Mouse (Mus musculus) T-cell, adult 66 days (primary cell): ENCODE results near the gene Rnf208. TPM values are rescaled to one million over a fixed set of nuclear protein-coding genes. Genes with fewer than 3 reads are reported as not detected.

ENCODE experiments used
- total RNA-seq, 2 experiments: library from RNA; stranded (reverse); gene quantifications; 3 replicates in 1 of 2; 4 replicates in 1 of 2; pipeline ENCODE4 v1.2.4; 2023

Rnf208 gene
- total RNA-seq = 1 to 10 TPM in 1 of 2 experiments, under 1 TPM in 1; 0.82 to 1.4 TPM

GRCm38 (mm10) chr2:25242101-25242506, at the start of gene Rnf208, which contains the start of gene Cysrt1:
Gene Rnf208 (plus strand): TSS chr2:25242255.
Gene Cysrt1 (minus strand): TSS chr2:25242452.

GRCm38 (mm10) chr2:25196172-25196954, 45.7 kb upstream of the Rnf208 start, which contains the start of gene Tor4a:
Gene Tor4a (minus strand): TSS chr2:25196886.

GRCm38 (mm10) chr2:25211121-25211670, 30.9 kb upstream of the Rnf208 start, which contains the start of gene Nelfb:
Gene Nelfb (minus strand): TSS chr2:25211489.

DNA sequence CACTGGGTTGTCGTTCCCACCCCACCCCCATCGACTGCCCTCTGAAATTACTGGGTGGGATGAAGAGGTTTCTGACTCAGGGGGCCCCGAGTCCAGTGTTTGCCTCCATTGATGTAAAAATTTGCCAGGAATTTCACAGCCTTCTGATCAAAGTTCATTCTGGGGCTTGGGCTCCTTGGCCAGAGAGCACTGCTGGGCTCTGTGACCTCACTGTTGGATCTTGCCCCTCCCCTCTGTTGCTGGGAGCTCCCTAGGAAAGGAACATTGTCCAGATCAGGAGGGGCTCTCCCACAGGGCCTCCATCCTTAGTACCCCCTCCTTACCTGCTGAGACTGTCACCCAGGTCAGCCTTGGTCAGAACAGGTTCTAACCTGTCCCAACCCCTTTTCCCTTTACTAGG, 27.6 kb upstream of the Rnf208 start, which contains the start of gene Stpg3:
Stpg3 (minus strand) TSS at position 194 of the 400 bp plus-strand sequence.

DNA sequence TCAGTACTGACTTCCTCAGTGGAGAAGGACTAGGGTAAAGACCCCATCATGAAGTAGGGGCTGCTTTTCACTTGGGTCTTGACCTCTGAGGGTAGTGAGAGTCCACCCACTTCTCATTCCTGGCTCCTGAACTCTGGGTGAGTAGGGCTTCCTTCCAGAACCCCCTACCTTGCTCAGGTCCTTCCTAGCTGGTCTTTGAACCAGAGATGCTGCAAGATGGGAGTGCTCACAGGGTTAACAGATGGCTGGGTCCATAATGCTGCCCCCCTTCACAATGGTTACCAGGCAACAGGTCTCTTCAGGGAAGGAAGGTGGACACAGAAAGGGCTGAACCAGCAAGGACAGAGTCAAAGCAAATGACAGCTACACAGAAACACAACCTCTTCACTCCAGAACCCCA, 23.6 kb upstream of the Rnf208 start, which contains the start of gene Fam166a:
Fam166a (plus strand) TSS at position 301 of the 400 bp plus-strand sequence.

DNA sequence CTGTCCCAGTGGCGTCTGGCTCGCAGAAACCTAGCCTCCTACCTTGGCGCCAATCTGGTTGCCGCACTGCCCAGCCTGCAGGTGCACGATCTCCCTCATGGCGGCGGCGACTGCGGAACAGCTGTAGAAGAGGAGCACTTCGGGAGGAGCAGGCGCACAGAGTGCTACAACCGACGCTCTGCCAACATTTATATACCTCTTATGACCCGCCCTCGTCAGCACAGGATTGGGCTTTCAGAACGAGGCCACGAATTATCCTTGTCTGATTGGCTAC, 17.6 kb upstream of the Rnf208 start, which contains the start of gene Tubb4b:
Tubb4b (minus strand) TSS at position 211 of the 274 bp plus-strand sequence.

DNA sequence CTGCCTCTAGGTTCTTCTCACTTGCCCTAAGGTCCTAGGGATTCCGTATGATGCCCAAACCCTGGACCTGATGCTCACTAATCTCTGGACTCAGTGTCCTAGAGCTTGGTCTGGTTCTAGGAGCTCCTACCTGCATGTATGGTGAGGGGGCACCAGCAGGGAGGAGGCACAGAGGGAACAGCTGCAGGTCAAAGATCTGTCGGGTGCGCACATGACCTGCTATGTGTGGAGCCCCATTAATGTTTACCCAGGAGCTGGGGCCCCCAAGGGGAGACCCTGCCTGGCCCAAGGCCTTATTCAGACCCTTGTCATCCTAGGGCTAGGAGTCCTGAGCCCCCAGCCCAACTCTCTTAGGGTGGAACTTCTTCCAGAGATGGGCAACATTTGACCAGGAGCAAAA, 8.0 kb upstream of the Rnf208 start, which contains the start of gene Slc34a3:
Slc34a3 (minus strand) TSS at position 315 of the 400 bp plus-strand sequence.

DNA sequence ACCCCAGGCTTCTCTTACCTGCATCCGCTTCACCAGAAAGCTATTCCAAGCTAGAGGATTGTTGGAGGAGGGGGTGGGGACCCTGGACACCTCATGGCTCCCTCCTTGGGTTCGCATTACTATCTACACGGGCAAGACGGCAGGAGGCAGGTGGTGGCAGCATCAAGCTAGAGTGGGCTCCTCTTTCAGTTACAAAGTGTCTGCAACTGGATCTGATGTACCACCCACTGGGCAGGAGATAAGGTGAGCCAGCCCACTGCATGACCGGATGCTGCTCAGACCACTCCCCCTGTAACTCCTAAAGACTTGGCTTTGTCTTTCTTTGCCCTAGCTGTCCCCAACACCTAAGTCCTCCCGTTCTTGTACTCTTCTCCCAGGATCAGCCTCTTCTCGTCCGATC, 5.4 kb upstream of the Rnf208 start, which contains the start of gene Rnf224:
Rnf224 (minus strand) TSS at position 174 of the 400 bp plus-strand sequence.

DNA sequence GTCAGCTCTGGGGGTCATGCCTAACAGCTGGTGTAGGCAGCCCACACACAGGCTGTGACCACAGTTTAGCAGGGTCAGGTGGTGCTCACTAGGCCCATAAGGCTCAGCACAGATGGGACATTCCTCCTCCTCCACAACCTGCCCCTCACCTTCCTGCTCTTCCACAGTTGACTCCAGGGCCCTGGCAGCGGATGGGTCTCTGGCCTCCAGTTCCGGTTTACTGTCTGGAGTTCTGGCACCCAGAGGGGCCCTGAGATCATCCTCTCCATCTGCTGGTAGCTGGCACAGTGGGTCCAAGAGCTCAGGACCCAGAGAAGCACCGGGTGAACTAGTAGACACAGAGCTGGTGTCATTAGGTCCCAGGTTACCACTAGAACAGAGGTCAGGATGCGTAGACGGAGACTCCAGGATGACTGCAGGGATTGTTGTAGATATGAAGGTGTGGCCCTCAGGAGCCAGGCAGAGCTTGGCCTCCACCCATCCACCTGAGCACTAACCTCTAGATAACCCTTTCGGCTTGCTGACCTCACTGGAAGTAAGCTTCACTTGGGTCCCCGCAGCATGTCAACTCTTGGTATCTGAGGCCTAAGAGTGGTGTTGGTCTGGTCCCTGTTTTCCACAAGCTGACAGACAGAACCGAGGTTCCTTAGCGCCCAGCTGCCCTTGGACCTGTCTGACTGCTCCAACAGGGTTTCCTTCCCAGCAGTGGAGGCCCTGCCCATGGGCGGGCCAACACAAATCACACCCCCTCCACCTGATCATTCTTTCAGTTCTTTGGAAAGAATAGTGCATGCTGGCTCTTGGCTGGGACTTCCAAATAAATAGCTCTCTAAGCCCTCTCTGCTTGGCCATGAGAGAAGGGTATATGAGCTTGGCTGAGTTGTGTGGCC, 4.4 kb downstream of the Rnf208 start, which contains the start of gene AL732309.1:
AL732309.1 (minus strand) TSS at position 681 of the 890 bp plus-strand sequence.

DNA sequence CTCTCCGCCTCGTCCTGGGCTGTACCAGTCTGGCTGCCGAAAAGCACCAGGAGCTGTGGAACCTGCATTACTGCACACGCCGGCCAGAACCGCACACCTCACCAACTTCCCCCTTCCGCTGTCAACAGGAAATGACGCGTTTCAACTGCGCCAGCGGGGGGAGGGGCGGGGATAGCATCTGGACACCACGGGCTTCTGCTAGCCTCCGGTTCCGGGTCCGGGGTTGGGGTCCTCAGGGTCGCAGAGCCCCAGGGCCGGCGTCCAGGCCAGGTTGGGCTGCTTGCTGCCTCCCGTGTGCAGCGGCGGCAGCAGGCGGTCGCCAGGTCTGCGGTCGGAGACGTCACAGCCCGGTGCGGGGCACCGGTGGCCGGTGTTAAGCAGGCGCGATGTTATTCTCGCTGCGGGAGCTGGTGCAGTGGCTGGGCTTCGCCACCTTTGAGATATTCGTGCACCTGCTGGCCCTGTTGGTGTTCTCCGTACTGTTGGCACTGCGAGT, 13.3 kb downstream of the Rnf208 start, which contains the start of gene Tmem203:
Tmem203 (plus strand) TSS at position 156 of the 496 bp plus-strand sequence.

DNA sequence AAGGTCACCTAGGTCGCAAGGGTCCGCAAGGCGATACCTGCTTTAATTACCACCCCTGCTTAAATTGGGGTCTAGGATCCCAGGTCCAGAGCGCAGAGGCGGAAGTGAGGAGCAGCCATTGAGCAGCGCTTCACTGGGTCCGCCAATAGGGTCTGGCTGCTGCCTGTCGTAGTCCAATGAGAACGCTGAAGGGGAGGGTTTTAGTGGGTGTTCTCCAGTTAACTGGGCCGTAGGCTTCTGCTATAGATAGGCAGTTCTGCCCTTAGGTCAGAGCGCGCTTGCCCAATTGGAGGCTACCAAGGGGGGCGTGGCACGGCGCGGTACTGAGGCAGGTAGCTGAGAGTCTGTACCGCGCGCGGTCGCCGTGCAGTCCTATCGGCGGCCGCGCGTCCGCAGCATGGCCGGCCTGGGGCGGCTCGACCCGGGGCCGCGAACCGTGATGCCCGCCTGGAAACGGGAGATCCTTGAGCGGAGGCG, 20.3 kb downstream of the Rnf208 start, which contains the start of gene Tprn:
Tprn (plus strand) TSS at position 328 of the 477 bp plus-strand sequence.

DNA sequence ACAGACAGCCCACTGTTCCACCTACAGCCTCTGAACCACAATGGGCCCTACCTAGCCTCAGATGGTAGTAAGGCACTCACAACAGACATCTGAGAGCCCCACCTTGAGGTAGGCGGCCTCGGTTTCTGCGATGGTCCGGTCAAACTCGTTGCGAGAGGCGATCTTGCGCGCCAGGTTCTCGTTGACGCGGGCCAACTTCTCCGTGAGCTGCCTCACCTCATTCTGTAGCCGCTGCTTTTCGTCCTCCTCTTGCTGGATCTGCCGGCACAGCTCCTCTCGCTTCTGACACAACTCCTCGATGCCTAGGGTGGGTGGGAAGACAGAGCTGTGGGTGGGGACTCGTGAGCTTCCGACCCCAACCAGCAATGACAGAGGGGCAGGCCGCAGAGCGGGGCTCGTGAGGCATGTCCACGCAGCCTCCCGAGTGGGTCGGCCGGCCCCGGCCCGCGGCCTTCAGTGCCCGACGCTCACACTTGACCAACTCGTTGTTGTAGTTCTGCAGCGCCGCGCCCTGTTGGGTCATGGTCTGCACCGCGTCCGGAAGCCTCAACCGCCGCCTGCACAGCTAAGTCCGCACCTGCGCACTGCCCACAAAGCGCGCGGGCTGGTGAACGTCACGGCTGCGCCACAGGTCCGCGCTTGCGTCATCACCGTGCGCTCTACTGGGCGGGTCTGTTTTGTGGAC, 29.9 kb downstream of the Rnf208 start, which contains the start of the genes Ssna1 and Anapc2:
Ssna1 (minus strand) TSS at position 612 of the 685 bp plus-strand sequence.
Anapc2 (plus strand) TSS at position 652 of the 685 bp plus-strand sequence.

DNA sequence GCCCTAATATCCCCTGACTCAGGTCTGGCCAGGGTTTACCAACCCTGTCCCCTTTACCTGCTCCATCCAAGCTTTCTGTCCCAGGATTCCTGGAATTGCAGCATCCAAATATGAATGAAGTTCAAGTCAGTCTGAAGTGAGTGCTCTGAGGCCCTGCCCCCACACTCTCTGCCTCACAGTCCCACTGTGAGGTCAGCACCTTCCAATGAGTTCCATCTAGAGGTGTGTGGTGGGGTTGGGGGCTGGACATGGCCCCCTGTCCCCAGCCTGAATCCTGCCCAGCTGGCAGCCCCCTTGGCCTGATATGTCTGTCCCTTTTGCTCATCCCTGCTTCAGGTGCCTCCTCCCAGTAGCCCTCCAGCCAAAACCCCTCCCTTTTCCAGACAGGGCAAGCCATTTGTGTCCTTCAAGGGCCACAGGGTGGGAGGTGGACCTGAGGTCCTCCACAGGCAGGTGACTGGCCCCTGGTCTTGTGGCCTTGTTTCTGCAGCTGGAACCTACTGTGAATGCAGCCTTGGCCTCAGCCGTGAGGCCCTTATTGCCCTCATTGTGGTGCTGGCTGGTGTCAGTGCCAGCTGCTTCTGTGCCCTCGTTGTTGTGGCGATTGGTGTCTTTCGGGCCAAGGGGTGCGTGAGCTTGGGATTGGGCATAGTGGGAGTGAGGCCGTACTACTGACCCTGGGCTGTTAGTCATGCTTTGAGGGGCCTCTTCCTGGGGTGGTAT, 46.0 kb downstream of the Rnf208 start, which contains the start of gene Tmem210:
Tmem210 (plus strand) TSS at position 219 of the 723 bp plus-strand sequence.

GRCm38 (mm10) chr2:25289651-25290050, 47.6 kb downstream of the Rnf208 start, which contains the start of gene Lrrc26:
Gene Lrrc26 (plus strand): TSS chr2:25289915.

Other genes with a start within 250 kb of the Rnf208 start
- gene Nsmf, start 187.9 kb upstream of the Rnf208 start, total RNA-seq = 10 to 100 TPM; 26.3 to 27.9 TPM
- not detected for gene Entpd8, start 162.0 kb upstream of the Rnf208 start, total RNA-seq
- gene Noxa1, start 147.1 kb upstream of the Rnf208 start, total RNA-seq = under 1 TPM; 0.35 to 0.71 TPM
- gene Nrarp, start 61.5 kb upstream of the Rnf208 start, total RNA-seq = 1 to 10 TPM; 2.8 to 5.0 TPM
- gene Tor4a, start 45.4 kb upstream of the Rnf208 start, total RNA-seq = 10 to 100 TPM; 35.7 to 39.1 TPM
- gene Nelfb, start 30.8 kb upstream of the Rnf208 start, total RNA-seq = 10 to 100 TPM; 74.8 to 89.9 TPM
- under 1 TPM in 1 of 2 experiments, not detected in 1; 0.50 TPM for gene Stpg3, start 27.6 kb upstream of the Rnf208 start, total RNA-seq
- not detected for gene Fam166a, start 23.5 kb upstream of the Rnf208 start, total RNA-seq
- 100 to 1,000 TPM; 122 to 138 TPM for gene Tubb4b, start 17.6 kb upstream of the Rnf208 start, total RNA-seq
- not detected for gene Slc34a3, start 7.9 kb upstream of the Rnf208 start, total RNA-seq
- gene Rnf224, start 5.5 kb upstream of the Rnf208 start, total RNA-seq = not detected
- not detected for gene Cysrt1, start 197 bp downstream of the Rnf208 start, total RNA-seq
- 10 to 100 TPM in 1 of 2 experiments, 1 to 10 TPM in 1; 9.0 to 11.1 TPM for gene AL732309.1, start 4.6 kb downstream of the Rnf208 start, total RNA-seq
- 10 to 100 TPM; 16.7 to 17.9 TPM for gene Tmem203, start 13.2 kb downstream of the Rnf208 start, total RNA-seq
- 10 to 100 TPM; 15.9 to 22.1 TPM for gene Tprn, start 20.4 kb downstream of the Rnf208 start, total RNA-seq
- 10 to 100 TPM; 43.8 to 45.5 TPM for gene Ssna1, start 30.2 kb downstream of the Rnf208 start, total RNA-seq
- 100 to 1,000 TPM; 108 to 110 TPM for gene Anapc2, start 30.2 kb downstream of the Rnf208 start, total RNA-seq
- gene Tmem210, start 45.9 kb downstream of the Rnf208 start, total RNA-seq = not detected
- gene Lrrc26, start 47.7 kb downstream of the Rnf208 start, total RNA-seq = not detected
- gene Grin1, start 76.9 kb downstream of the Rnf208 start, total RNA-seq = not detected
- gene Man1b1, start 90.1 kb downstream of the Rnf208 start, total RNA-seq = 10 to 100 TPM; 46.4 to 46.6 TPM
- gene Dpp7, start 114.1 kb downstream of the Rnf208 start, total RNA-seq = 10 to 100 TPM; 10.7 to 22.7 TPM
- gene Uap1l1, start 123.4 kb downstream of the Rnf208 start, total RNA-seq = 10 to 100 TPM in 1 of 2 experiments, 1 to 10 TPM in 1; 8.9 to 12.4 TPM
- gene Sapcd2, start 130.1 kb downstream of the Rnf208 start, total RNA-seq = 1 to 10 TPM in 1 of 2 experiments, under 1 TPM in 1; 0.39 to 2.7 TPM
- not detected for gene Entpd2, start 153.6 kb downstream of the Rnf208 start, total RNA-seq
- gene Npdc1, start 157.1 kb downstream of the Rnf208 start, total RNA-seq = 1 to 10 TPM; 3.3 to 3.8 TPM
- under 1 TPM; 0.39 to 0.73 TPM for gene Fut7, start 181.0 kb downstream of the Rnf208 start, total RNA-seq
- 10 to 100 TPM; 82.9 to 83.2 TPM for gene Abca2, start 186.4 kb downstream of the Rnf208 start, total RNA-seq
- 1 to 10 TPM in 1 of 2 experiments, not detected in 1; 1.4 TPM for gene Clic3, start 214.6 kb downstream of the Rnf208 start, total RNA-seq
- gene Paxx, start 218.8 kb downstream of the Rnf208 start, total RNA-seq = 10 to 100 TPM; 71.5 to 79.3 TPM
- gene Ptgds, start 227.8 kb downstream of the Rnf208 start, total RNA-seq = not detected